Mouse (Mus musculus) forebrain, embryonic 10.5 days (tissue): ENCODE measurements at regions not wholly inside any gene's neighbourhood (a gene's known extent, or its start where the extent isn't known, plus 50 kb on each side); places are given as distances from the start of the nearest gene placed in this dataset.
A peak's percentile ranks its signal among the peaks of the same experiment; 100 is the strongest.
"Not testable (repeated sequence)": the region's sequence is repeated elsewhere in the genome, so short reads cannot be mapped to it uniquely, and the experiment has no call there.

Experiments
- DNase-seq: peaks from one replicate; pipeline ENCODE4 v3.0.0-alpha.2; 2017; ENCODE audit warnings: low spot score; ENCODE audit errors: extremely low spot score
- H3K27ac ChIP-seq: fragments of 300-500 bp; sonication (generic); 2 replicates; pipeline ENCODE4 v1.5.1; 2016; ENCODE audit warnings: mild to moderate bottlenecking
- H3K27me3 ChIP-seq: fragments of 300-500 bp; sonication (generic); 2 replicates; pipeline ENCODE4 v1.6.1; 2016; ENCODE audit warnings: mild to moderate bottlenecking; ENCODE audit not compliant: poor library complexity, severe bottlenecking
- H3K36me3 ChIP-seq: fragments of 300-500 bp; sonication (generic); replicated peaks from 2 replicates; pipeline ENCODE4 v1.6.1; 2016; ENCODE audit warnings: mild to moderate bottlenecking, moderate library complexity
- H3K4me1 ChIP-seq: fragments of 300-500 bp; sonication (generic); 2 replicates; pipeline ENCODE4 v1.6.1; 2016
- H3K4me3 ChIP-seq: fragments of 300-500 bp; sonication (generic); 2 replicates; pipeline ENCODE4 v1.5.1; 2016; ENCODE audit warnings: mild to moderate bottlenecking, moderate library complexity
- H3K9me3 ChIP-seq: fragments of 300-500 bp; sonication (generic); 2 replicates; pipeline ENCODE4 v1.6.1; 2016; ENCODE audit warnings: mild to moderate bottlenecking, moderate library complexity
- WGBS: fragments of 180-500 bp; shearing (Covaris S2); methylation state at CpG from one replicate; pipeline ENCODE4 v1.1.7; 2016; 5-methylcytosine and 5-hydroxymethylcytosine counted together

GRCm38 (mm10) chr15:5847413-5848100 is 452.0 kb upstream of the Dab2 start:
- Histone ChIP-seq H3K4me3 (no peak overlapping the region), H3K36me3 (no peaks in the 10 kb centered on the region), H3K27ac (no peak overlapping the region), H3K27me3 (no peaks in the 10 kb centered on the region), H3K4me1 (no peaks in the 10 kb centered on the region), H3K9me3 (no peaks in the 10 kb centered on the region)
- no peak for DNase-seq
- 88% methylated on average over 3 of the region's 3 CpGs for WGBS

DNA sequence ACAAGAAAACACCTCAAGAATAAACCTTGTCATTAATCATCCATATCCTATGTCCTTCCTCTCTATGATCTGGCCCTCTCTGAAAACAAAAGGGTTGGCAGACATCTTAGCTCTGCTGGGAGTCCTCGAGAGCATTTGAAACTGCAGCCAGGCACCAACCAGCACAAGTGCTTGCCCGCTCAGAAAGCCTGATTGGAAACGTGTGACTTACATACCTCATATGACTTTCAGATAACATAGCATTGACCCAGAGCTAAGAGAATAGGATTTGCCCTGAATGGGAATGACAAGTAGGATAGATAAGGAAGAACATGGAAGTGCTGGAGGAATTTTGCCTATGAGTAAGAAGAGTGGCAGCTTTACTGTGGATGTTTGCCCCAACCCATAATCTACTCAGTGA is 447.1 kb upstream of the Dab2 start:
- no peaks in the 10 kb centered on the region for H3K9me3 ChIP-seq
- WGBS, result 78% methylated on average over 3 of the region's 3 CpGs
- H3K4me1 ChIP-seq, result no peaks in the 10 kb centered on the region
- no peaks in the 10 kb centered on the region for H3K27me3 ChIP-seq
- no peak overlapping the region for H3K27ac ChIP-seq
- H3K4me3 ChIP-seq, result no peak overlapping the region
- DNase-seq, result no peak
- no peaks in the 10 kb centered on the region for H3K36me3 ChIP-seq

GRCm38 (mm10) chr15:5869289-5869688 is 430.3 kb upstream of the Dab2 start:
- no peak overlapping the region for H3K27ac ChIP-seq

GRCm38 (mm10) chr15:5869866-5870265 is 429.7 kb upstream of the Dab2 start:
- no peaks in the 10 kb centered on the region for H3K9me3 ChIP-seq
- DNase-seq, result no peak
- H3K36me3 ChIP-seq, result no peaks in the 10 kb centered on the region
- H3K4me3 ChIP-seq, result no peak overlapping the region
- no peaks in the 10 kb centered on the region for H3K4me1 ChIP-seq
- WGBS, result 65% methylated on average over 2 of the region's 2 CpGs
- no peak overlapping the region for H3K27ac ChIP-seq
- H3K27me3 ChIP-seq, result no peaks in the 10 kb centered on the region

More at GRCm38 (mm10) chr15:5869289-5869688, 430.3 kb upstream of the Dab2 start:
- Histone ChIP-seq H3K27me3 (no peaks in the 10 kb centered on the region), H3K9me3 (no peaks in the 10 kb centered on the region), H3K36me3 (no peaks in the 10 kb centered on the region), H3K4me3 (no peak overlapping the region), H3K4me1 (no peaks in the 10 kb centered on the region)
- 70% methylated on average over 12 of the region's 12 CpGs for WGBS
- peak; percentile 23 for DNase-seq

- WGBS, result 87% methylated on average over 3 of the region's 3 CpGs
- no peaks in the 10 kb centered on the region for H3K9me3 ChIP-seq
- no peaks in the 10 kb centered on the region for H3K4me1 ChIP-seq
- H3K27me3 ChIP-seq, result no peaks in the 10 kb centered on the region
- H3K27ac ChIP-seq, result no peak overlapping the region
- no peaks in the 10 kb centered on the region for H3K36me3 ChIP-seq
- no peak overlapping the region for H3K4me3 ChIP-seq
- no peak for DNase-seq
Observed at GRCm38 (mm10) chr15:5872042-5872441, 427.5 kb upstream of the Dab2 start.

DNA sequence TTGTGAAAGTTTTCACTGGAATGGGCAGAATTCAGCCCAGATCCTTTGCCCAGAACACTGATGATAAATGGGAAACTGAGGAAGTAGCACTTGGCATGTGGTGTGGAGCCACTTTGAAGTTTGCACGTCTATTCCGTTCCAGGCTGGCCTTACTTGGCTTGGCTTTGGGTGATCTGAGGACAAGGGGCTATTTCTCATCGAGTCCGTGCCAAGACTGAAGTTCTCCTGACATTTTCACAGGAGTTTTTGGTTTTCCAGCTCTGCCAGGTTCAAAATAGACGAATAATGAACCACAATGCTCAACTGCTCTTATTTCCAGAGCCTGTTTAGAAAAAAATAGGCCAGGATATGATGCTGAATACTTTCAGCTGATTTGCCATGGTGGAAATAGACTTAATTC is 421.8 kb upstream of the Dab2 start:
- H3K27ac ChIP-seq, result no peak overlapping the region
- WGBS, result 91% methylated on average over 5 of the region's 5 CpGs
- H3K9me3 ChIP-seq, result no peaks in the 10 kb centered on the region
- H3K4me3 ChIP-seq, result no peak overlapping the region
- no peaks in the 10 kb centered on the region for H3K4me1 ChIP-seq
- no peaks in the 10 kb centered on the region for H3K27me3 ChIP-seq
- DNase-seq, result no peak
- no peaks in the 10 kb centered on the region for H3K36me3 ChIP-seq

DNA sequence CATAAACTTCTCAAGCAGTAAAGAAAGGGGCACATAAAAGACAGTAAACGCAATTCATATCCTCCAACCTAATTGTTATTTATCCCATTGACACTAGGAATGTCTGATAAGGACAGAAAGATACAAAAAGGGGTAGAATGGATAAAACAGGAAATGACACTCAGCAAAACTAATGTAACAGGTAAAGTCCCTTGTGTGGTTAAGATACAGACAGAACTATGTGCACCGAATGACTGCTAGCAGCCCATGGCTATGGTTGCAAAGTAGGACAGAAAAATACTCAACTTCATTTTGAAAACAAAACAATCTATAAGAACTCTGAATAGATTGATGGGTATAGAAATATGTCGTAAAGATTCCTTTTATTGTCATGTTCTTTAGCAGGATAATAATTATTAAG is 408.4 kb upstream of the Dab2 start:
- Histone ChIP-seq H3K36me3 (no peaks in the 10 kb centered on the region), H3K4me3 (no peak overlapping the region), H3K27me3 (no peaks in the 10 kb centered on the region), H3K27ac (no peak overlapping the region), H3K9me3 (no peaks in the 10 kb centered on the region), H3K4me1 (no peaks in the 10 kb centered on the region)
- DNase-seq, result no peak
- WGBS, result 95% methylated on average over 3 of the region's 3 CpGs

DNA sequence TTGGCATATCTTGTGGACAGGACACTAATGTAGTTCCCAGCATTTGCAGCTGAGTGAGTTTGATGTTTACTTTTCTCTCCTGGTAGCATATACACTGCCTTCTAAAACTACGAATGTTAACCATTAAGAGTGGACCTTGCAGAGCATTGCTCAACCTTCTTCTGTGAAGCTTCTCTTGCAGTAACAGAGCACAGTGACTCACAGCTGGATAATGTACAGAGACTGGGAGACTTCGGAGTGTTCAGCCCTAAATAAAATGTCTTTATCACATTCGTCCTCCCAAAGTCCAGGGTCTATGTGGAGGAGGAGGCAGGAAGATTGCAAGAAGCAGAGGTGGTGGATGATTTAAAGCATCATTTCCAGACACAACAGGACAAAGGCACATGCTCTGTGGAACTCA is 407.6 kb upstream of the Dab2 start:
- Histone ChIP-seq H3K27ac (no peak overlapping the region), H3K36me3 (no peaks in the 10 kb centered on the region), H3K4me1 (no peaks in the 10 kb centered on the region), H3K4me3 (no peak overlapping the region), H3K9me3 (no peaks in the 10 kb centered on the region), H3K27me3 (no peaks in the 10 kb centered on the region)
- 90% methylated on average over 3 of the region's 3 CpGs for WGBS
- DNase-seq, result no peak

- not testable (repeated sequence) for H3K9me3 ChIP-seq, H3K4me1 ChIP-seq, H3K27ac ChIP-seq, H3K27me3 ChIP-seq, H3K36me3 ChIP-seq, H3K4me3 ChIP-seq, DNase-seq
- 89% methylated on average over 5 of the region's 5 CpGs for WGBS
Observed at GRCm38 (mm10) chr15:5895688-5896470, 403.7 kb upstream of the Dab2 start.

GRCm38 (mm10) chr15:5915261-5915660 is 384.3 kb upstream of the Dab2 start:
- H3K4me3 ChIP-seq, result no peak overlapping the region
- no peak for DNase-seq
- WGBS, result 26% methylated on average over 2 of the region's 2 CpGs
- H3K27ac ChIP-seq, result no peak overlapping the region
- H3K36me3 ChIP-seq, result no peaks in the 10 kb centered on the region
- no peaks in the 10 kb centered on the region for H3K9me3 ChIP-seq
- no peaks in the 10 kb centered on the region for H3K27me3 ChIP-seq
- H3K4me1 ChIP-seq, result no peaks in the 10 kb centered on the region

DNA sequence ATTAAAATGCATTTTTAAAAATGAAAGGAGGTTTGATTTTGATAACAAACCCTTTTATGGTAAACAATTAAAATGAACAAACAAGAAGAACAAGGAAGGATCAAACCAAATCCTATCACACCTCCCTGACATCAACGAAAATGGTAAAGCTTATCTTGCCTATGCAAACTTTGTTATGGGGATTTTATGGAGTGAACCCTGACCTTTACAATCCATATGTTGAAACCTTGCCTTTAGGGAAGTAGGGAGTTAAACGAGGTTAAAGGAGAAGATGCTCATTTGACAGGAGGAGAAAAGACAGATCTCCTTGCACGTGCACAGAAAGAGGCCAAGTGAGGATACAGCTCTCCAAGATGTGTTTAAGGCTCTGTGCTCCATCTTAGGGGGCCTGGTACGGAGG is 379.5 kb upstream of the Dab2 start:
- H3K36me3 ChIP-seq, result no peaks in the 10 kb centered on the region
- no peaks in the 10 kb centered on the region for H3K4me1 ChIP-seq
- H3K4me3 ChIP-seq, result no peak overlapping the region
- H3K9me3 ChIP-seq, result no peaks in the 10 kb centered on the region
- 69% methylated on average over 4 of the region's 4 CpGs for WGBS
- no peaks in the 10 kb centered on the region for H3K27me3 ChIP-seq
- H3K27ac ChIP-seq, result no peak overlapping the region
- DNase-seq, result no peak

- H3K27me3 ChIP-seq, result no peaks in the 10 kb centered on the region
- no peaks in the 10 kb centered on the region for H3K4me1 ChIP-seq
- no peaks in the 10 kb centered on the region for H3K36me3 ChIP-seq
- 87% methylated on average over 3 of the region's 3 CpGs for WGBS
- H3K27ac ChIP-seq, result no peak overlapping the region
- no peak overlapping the region for H3K4me3 ChIP-seq
- no peaks in the 10 kb centered on the region for H3K9me3 ChIP-seq
- no peak for DNase-seq
Observed at GRCm38 (mm10) chr15:5927768-5928167, 371.8 kb upstream of the Dab2 start.

GRCm38 (mm10) chr15:5933586-5933985 is 366.0 kb upstream of the Dab2 start:
- Histone ChIP-seq H3K36me3 (no peaks in the 10 kb centered on the region), H3K4me3 (no peak overlapping the region), H3K9me3 (no peaks in the 10 kb centered on the region), H3K27ac (no peak overlapping the region), H3K4me1 (no peaks in the 10 kb centered on the region), H3K27me3 (no peaks in the 10 kb centered on the region)
- DNase-seq, result no peak
- 26% methylated on average over 3 of the region's 3 CpGs for WGBS
